Mouse (Mus musculus) forebrain, embryonic 14.5 days (tissue): Measurements from ENCODE around the gene Retreg1. TPM values are rescaled to one million over a fixed set of nuclear protein-coding genes. Genes with fewer than 3 reads are reported as not detected.

Source experiments
- ATAC-seq: fragments of 200-750 bp; cut with Nextera tagmentation; 2 replicates; pipeline ENCODE4 v1.8.0; 2017; ENCODE audit warnings: mild to moderate bottlenecking, moderate library complexity
- DNase-seq: peaks from one replicate; pipeline ENCODE4 v3.0.0-alpha.2; 2015; ENCODE audit warnings: low spot score
- H3K27ac ChIP-seq: fragments of 300-500 bp; sonication (generic); 2 replicates; pipeline ENCODE4 v1.5.1; 2014; ENCODE audit warnings: low read depth, mild to moderate bottlenecking, control low read depth, low read length, moderate library complexity
- H3K27me3 ChIP-seq: fragments of 300-500 bp; sonication (generic); replicated peaks from 2 replicates; pipeline ENCODE4 v1.6.1; 2014; ENCODE audit warnings: low read length, control low read depth, mixed read lengths; ENCODE audit not compliant: control insufficient read depth, insufficient read depth
- H3K36me3 ChIP-seq: fragments of 300-500 bp; sonication (generic); 2 replicates; pipeline ENCODE4 v1.6.1; 2014; ENCODE audit warnings: low read length, control low read depth; ENCODE audit not compliant: control insufficient read depth, insufficient read depth
- H3K4me1 ChIP-seq: fragments of 300-500 bp; sonication (generic); 2 replicates; pipeline ENCODE4 v1.6.1; 2014; ENCODE audit warnings: antibody characterized with exemption, low read length, control low read depth; ENCODE audit not compliant: control insufficient read depth, insufficient read depth
- H3K4me2 ChIP-seq: fragments of 300-500 bp; sonication (generic); 2 replicates; pipeline ENCODE4 v1.6.1; 2014; ENCODE audit warnings: mild to moderate bottlenecking, control low read depth, low read length
- H3K4me3 ChIP-seq: fragments of 300-500 bp; sonication (generic); 2 replicates; pipeline ENCODE4 v1.5.1; 2014; ENCODE audit warnings: low read depth, low read length, control low read depth
- H3K9ac ChIP-seq: fragments of 300-500 bp; sonication (generic); 2 replicates; pipeline ENCODE4 v1.6.1; 2014; ENCODE audit warnings: mild to moderate bottlenecking, low read length, control low read depth, moderate library complexity
- H3K9me3 ChIP-seq: fragments of 300-500 bp; sonication (generic); replicated peaks from 2 replicates; pipeline ENCODE4 v1.6.1; 2016; ENCODE audit warnings: low read length, control low read depth, mixed read lengths; ENCODE audit not compliant: control insufficient read depth
- WGBS: fragments of 180-500 bp; shearing (Covaris S2); extraction: QIAGEN DNeasy Blood & Tissue Kit; methylation state at CpG from one replicate; pipeline ENCODE4 v1.1.7; 2014; 5-methylcytosine and 5-hydroxymethylcytosine counted together
- polyA plus RNA-seq: library from polyadenylated mRNA; unstranded; fragments of >200 nt; fragmentation: Nextera tagmentation; extraction: Ambion mirVana; gene quantifications from 2 replicates; pipeline ENCODE4 v1.2.1, GENCODE M21; 2014

Retreg1 gene
- polyA plus RNA-seq, 1 experiment from 2014 or later = 6.7 TPM

DNA sequence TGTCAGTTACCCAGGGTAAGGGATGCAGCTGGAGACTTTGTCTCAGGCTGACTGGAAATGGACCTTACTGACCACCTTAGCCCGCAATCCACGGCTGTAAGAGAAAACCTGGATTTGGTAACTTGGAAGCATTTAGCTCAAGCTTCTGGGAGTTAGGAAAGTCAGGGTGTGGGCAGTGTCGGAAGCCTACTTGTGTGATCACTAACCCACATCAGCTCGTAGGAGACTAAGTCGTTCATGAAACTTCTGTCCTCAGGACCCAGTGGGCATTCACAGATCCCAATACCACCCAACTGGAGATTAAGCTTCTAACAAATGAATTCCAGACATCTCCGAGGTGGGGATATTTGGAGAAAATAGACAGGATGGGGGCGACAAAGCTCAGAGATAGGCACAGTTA lies 91.4 kb downstream of the Retreg1 start:
- no peaks in the 10 kb centered on the region for H3K9me3 ChIP-seq
- H3K27me3 ChIP-seq = no peaks in the 10 kb centered on the region
- no peak overlapping the region for H3K9ac ChIP-seq
- ATAC-seq (no peak), DNase-seq (no peak)
- H3K4me2 ChIP-seq = no peak overlapping the region
- no peaks in the 10 kb centered on the region for H3K36me3 ChIP-seq
- no peak overlapping the region for H3K4me3 ChIP-seq
- H3K4me1 ChIP-seq = no peaks in the 10 kb centered on the region
- no peak overlapping the region for H3K27ac ChIP-seq
- 83% methylated on average over 7 of the region's 7 CpGs for WGBS

DNA sequence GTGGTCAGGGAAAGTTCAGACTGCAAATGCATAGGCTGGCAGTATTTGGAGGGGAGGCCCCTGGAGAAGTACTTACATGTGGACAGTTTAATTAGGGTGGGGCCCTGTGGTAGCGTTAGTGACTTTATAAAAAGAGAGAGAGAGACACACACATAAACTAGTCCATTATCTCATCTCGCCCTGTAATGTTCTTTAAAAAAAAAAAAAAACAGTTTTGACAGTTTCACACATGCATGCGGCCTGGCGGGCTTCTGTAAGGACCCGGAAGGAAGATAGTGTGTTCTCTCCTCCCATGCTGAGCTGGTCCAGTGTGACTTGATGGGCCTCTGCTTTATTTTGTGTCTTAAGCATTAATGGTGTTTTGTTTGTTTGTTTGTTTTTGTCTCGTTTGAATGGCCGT lies 95.5 kb downstream of the Retreg1 start:
- H3K9me3 ChIP-seq = no peaks in the 10 kb centered on the region
- H3K9ac ChIP-seq = no peak overlapping the region
- DNase-seq (no peak), ATAC-seq (no peak)
- 0 out of 2 replicates have a peak, but pooled peaks cover 2% of the 10 kb centered on the region for H3K4me1 ChIP-seq
- no peak overlapping the region for H3K4me2 ChIP-seq
- H3K27me3 ChIP-seq = no peaks in the 10 kb centered on the region
- no peaks in the 10 kb centered on the region for H3K36me3 ChIP-seq
- WGBS = 85% methylated on average over 7 of the region's 7 CpGs
- no peak overlapping the region for H3K4me3 ChIP-seq
- no peak overlapping the region for H3K27ac ChIP-seq

DNA sequence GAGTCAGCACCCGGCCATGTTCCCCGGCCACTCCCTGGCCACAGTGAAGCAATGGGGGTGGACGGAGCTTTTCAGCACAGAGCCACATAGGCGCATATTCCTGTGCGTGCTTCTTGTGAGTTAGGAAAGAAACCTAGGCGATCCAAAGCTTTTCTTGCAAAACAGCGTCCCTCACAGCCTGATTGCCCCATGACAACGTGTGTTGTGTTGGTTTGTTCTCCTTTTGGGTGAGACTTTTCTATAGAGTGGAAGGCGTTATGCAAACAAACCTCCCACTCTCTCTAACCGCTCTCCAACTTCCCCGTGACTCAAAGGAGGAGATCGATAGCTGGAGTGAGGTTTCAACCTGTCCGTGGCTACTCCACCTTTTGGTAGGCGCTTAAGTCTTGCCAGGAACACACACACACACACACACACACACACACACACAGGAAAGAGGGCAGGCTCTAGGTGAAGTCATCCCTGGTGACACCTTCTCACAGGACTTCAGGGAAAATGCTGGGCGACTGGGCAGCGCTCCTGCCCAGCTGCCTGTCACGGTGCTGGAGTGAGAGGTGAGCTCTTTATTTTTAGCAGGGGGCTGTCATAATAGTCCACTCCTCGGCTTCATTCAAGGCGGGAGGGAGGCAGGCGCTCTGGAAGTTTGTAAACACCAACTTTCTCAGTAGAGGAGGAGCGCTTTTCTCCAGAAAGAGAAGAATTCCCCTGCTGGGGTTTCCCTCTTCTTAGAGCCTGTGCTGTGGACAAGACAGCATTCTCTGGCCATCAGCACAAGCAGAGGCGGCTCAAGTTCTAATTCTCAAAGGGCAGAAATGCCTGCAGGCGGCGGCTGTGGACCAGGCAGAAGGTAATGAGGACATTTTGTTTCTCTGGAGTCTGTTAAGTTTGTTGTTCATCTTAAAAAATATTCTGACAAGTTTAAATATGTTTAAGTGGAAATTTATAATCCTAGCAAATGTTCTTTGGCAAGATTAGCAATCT lies 97.7 kb downstream of the Retreg1 start:
- DNase-seq (no peak), ATAC-seq (no peak)
- WGBS = 34% methylated on average over 24 of the region's 24 CpGs
- Histone ChIP-seq H3K27ac (no peak overlapping the region), H3K9me3 (no peaks in the 10 kb centered on the region), H3K9ac (0 out of 2 replicates have a peak overlapping the region, but pooled peaks have one; percentile 8), H3K4me3 (no peak overlapping the region), H3K4me2 (no peak overlapping the region), H3K4me1 (0 out of 2 replicates have a peak, but pooled peaks cover 2% of the 10 kb centered on the region), H3K36me3 (no peaks in the 10 kb centered on the region), H3K27me3 (no peaks in the 10 kb centered on the region)

DNA sequence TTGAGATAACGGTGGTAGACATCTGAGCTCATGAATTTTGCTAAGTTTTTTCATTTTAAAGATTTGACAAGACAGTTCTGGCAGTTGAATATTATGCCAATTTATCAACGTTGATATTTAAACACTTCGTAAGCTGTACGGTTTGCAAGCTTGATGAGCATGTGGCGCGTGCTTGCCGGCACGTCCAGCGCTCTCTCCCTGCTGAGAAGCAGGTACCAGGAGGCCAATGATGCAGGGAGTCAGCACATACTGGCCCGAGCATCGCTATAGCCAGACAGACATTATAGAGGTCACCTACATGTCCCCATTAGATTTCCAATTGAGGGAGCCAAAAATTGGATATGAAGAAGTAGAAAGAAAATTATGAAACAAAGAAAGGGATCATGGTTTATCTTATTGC lies 98.5 kb downstream of the Retreg1 start:
- Histone ChIP-seq H3K4me3 (no peak overlapping the region), H3K4me1 (0 out of 2 replicates have a peak, but pooled peaks cover 2% of the 10 kb centered on the region), H3K27me3 (no peaks in the 10 kb centered on the region), H3K9me3 (no peaks in the 10 kb centered on the region), H3K27ac (no peak overlapping the region), H3K4me2 (no peak overlapping the region), H3K36me3 (no peaks in the 10 kb centered on the region), H3K9ac (no peak overlapping the region)
- ATAC-seq = no peak
- DNase-seq = no peak
- 84% methylated on average over 11 of the region's 11 CpGs for WGBS

DNA sequence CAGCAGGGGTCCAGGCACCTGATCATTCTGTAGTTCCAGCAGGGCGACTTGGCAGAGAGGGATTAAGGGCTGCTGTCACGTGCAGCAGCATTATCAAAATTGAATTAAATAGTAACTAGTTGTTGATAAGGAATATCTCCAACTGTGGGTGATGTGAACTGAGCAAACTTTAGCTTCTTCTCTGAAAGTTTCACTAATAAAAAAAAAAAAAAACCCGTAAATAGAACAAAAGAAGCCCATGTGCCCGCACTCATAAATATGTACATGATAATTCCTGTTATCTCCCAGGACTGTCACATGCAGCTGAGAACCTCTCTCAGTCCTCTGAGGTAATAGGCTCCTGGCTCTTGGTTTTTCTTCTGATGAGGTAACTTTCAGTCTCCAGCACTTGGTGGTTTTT lies 99.4 kb downstream of the Retreg1 start:
- Histone ChIP-seq H3K4me3 (no peak overlapping the region), H3K27ac (no peak overlapping the region), H3K4me2 (no peak overlapping the region), H3K9me3 (no peaks in the 10 kb centered on the region), H3K27me3 (no peaks in the 10 kb centered on the region), H3K36me3 (no peaks in the 10 kb centered on the region), H3K4me1 (0 out of 2 replicates have a peak, but pooled peaks cover 2% of the 10 kb centered on the region), H3K9ac (no peak overlapping the region)
- no peak for ATAC-seq
- 60% methylated on average over 4 of the region's 4 CpGs for WGBS
- DNase-seq = no peak

DNA sequence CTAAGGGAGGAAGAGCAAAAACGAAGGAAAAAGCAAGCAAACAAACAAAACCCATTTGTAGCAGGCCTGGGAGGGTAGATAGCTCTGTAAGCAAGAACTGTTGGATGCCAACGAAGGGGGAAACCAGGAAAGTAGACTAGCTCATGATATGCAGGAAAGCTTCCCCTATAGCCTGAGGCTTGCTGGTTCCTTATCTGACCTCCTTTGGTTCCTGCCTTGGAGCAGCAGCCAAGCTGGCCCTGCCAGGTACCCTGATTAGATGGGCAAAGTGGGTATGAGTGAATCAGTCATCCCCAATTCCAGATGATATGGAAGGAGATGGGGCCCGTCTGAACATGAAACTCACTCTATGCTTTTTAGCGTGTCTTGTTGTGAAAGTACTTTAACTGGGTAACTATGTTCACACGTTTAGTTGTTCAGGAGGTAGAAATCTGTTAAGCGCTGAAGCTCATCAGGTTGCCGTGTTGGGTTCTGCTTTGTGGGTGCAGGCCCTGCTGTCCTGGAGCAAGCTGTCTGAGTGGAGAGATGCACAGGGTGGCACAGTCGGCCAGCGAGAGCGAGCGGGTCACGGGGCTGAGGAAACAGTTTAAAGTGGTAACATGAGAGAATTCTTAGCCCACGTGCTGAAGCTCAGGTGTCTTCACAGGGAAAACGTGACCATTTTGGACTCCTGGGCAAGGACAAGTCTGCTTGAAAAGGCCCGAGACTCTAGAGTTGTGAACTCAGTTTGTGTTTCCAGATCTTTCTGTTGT lies 100.6 kb downstream of the Retreg1 start:
- Histone ChIP-seq H3K4me2 (no peak overlapping the region), H3K27ac (no peak overlapping the region), H3K27me3 (no peaks in the 10 kb centered on the region), H3K4me3 (no peak overlapping the region), H3K9ac (no peak overlapping the region), H3K9me3 (no peaks in the 10 kb centered on the region), H3K4me1 (0 out of 2 replicates have a peak, but pooled peaks cover 2% of the 10 kb centered on the region), H3K36me3 (no peaks in the 10 kb centered on the region)
- ATAC-seq (no peak), DNase-seq (no peak)
- WGBS = 92% methylated on average over 15 of the region's 15 CpGs

DNA sequence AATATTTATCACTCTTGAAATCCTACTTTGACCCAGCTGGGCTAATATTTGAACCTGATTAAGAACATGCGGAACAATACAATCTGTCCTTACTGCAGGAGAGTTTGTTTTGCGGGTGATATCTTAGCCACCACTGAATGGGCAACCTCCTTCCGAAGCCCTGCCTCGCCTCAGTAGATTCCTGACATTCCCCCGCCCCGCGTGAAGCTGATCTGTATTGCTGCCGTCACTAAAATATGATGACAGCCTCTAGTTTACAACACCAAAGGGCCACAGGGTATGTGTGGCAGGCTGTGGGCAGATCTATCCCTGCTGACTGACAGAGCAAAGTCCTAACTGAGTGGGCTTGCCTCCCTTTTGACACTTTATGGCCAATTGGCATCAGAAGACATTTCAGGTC lies 102.2 kb downstream of the Retreg1 start:
- Histone ChIP-seq H3K4me3 (no peak overlapping the region), H3K27ac (no peak overlapping the region), H3K4me1 (0 out of 2 replicates have a peak, but pooled peaks cover 2% of the 10 kb centered on the region), H3K36me3 (no peaks in the 10 kb centered on the region), H3K27me3 (no peaks in the 10 kb centered on the region), H3K9me3 (no peaks in the 10 kb centered on the region), H3K4me2 (no peak overlapping the region), H3K9ac (no peak overlapping the region)
- no peak for DNase-seq
- no peak for ATAC-seq
- 90% methylated on average over 8 of the region's 8 CpGs for WGBS

DNA sequence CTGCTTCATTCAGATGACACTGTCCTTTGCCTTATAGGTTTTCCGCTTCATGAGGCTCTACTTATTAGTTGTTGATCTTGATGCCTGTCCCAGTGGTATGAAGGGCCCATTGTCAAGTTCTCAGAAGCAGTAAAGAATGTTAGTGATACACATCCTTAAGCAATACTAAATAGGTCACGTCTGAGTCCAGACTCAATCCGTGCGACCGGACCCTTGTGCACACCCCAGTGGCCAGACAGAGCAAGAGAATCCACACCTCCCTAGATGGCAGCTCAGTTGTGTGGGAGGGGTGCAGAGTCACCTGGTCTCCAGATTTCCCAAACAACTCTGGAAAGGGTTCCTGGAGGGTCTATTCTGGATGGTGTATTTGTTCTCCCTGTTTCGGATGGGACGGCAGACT lies 103.5 kb downstream of the Retreg1 start:
- ATAC-seq (no peak), DNase-seq (no peak)
- WGBS = 93% methylated on average over 7 of the region's 7 CpGs
- H3K9ac ChIP-seq = no peak overlapping the region
- H3K36me3 ChIP-seq = no peaks in the 10 kb centered on the region
- no peaks in the 10 kb centered on the region for H3K9me3 ChIP-seq
- no peak overlapping the region for H3K4me2 ChIP-seq
- no peaks in the 10 kb centered on the region for H3K4me1 ChIP-seq
- H3K4me3 ChIP-seq = no peak overlapping the region
- no peaks in the 10 kb centered on the region for H3K27me3 ChIP-seq
- H3K27ac ChIP-seq = no peak overlapping the region
